Mouse (Mus musculus) cerebellum, adult 2 months (tissue): ENCODE data around the gene Ubxn10. TPM values are rescaled to one million over a fixed set of nuclear protein-coding genes. Genes with fewer than 3 reads are reported as not detected.
A peak's percentile ranks its signal among the peaks of the same experiment; 100 is the strongest.

Experiments
- DNase-seq, 2 experiments: peaks; one replicate each; pipeline ENCODE4 v3.0.0; 2021
- H3K27ac ChIP-seq: fragments of 200-500 bp; 2 replicates; pipeline ENCODE4 v1.5.1; 2012; ENCODE audit warnings: low read length, control low read depth, inconsistent platforms; ENCODE audit not compliant: insufficient read depth
- H3K27me3 ChIP-seq: fragments of 200-500 bp; 2 replicates; pipeline ENCODE4 v1.6.1; 2012; ENCODE audit warnings: inconsistent platforms, mild to moderate bottlenecking, low read length, moderate library complexity; ENCODE audit not compliant: control insufficient read depth, insufficient read depth
- H3K4me1 ChIP-seq: fragments of 200-500 bp; 2 replicates; pipeline ENCODE4 v1.6.1; 2011; ENCODE audit warnings: low read length; ENCODE audit not compliant: control insufficient read depth, insufficient read depth
- H3K4me3 ChIP-seq: fragments of 200-500 bp; replicated peaks from 2 replicates; pipeline ENCODE3; 2011; ENCODE audit warnings: mild to moderate bottlenecking, low read depth, low read length, control low read depth; ENCODE audit not compliant: insufficient read depth
- CTCF ChIP-seq: fragments of 200-500 bp; IDR thresholded peaks from 2 replicates; pipeline ENCODE4 v1.5.1; 2011; ENCODE audit warnings: low read depth, mild to moderate bottlenecking, control low read depth, low read length, moderate library complexity, borderline replicate concordance; ENCODE audit not compliant: insufficient read depth
- POLR2A ChIP-seq: fragments of 200-500 bp; IDR thresholded peaks from 2 replicates; pipeline ENCODE4 v1.6.1; 2011; ENCODE audit warnings: low read length, control low read depth, borderline replicate concordance; ENCODE audit not compliant: insufficient read depth
- WGBS: fragments of 180-500 bp; shearing (Covaris S2); methylation state at CpG from one replicate; pipeline ENCODE4 v1.1.7; 2018; 5-methylcytosine and 5-hydroxymethylcytosine counted together
- polyA plus RNA-seq: library from polyadenylated mRNA; depleted of rRNA; stranded (reverse); fragments of >200 nt; gene quantifications from 2 replicates; pipeline ENCODE4 v1.2.3, GENCODE M21; 2012; rRNA removed

Gene Ubxn10
- polyA plus RNA-seq, 1 experiment = 1.9 TPM

DNA sequence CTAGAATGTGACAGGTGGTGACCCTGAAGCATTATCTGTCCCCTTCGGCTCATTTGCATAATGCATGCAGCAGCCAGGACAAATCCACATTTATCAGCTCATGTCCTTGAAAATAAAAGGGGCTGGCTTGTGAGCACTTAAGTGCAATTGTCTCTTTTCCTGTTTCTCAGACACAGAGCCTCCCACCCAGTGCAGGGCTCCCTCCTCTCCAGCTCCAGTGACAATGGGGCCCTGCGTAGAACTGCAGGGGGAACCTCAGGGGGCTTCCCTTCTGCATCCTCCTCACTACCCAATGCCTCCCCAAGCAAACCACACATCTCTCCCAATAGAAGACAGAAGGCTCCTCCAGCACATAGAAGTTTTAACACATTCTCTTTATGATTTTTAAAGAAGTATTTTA is 54.2 kb downstream of the Ubxn10 start:
- H3K27me3 ChIP-seq = no peaks in the 10 kb centered on the region
- no peak for DNase-seq
- 74% methylated on average over 2 of the region's 2 CpGs for WGBS
- no peak overlapping the region for H3K4me3 ChIP-seq
- no peak for TF ChIP-seq CTCF
- TF ChIP-seq POLR2A = no peak
- no peak overlapping the region for H3K27ac ChIP-seq
- no peaks in the 10 kb centered on the region for H3K4me1 ChIP-seq

DNA sequence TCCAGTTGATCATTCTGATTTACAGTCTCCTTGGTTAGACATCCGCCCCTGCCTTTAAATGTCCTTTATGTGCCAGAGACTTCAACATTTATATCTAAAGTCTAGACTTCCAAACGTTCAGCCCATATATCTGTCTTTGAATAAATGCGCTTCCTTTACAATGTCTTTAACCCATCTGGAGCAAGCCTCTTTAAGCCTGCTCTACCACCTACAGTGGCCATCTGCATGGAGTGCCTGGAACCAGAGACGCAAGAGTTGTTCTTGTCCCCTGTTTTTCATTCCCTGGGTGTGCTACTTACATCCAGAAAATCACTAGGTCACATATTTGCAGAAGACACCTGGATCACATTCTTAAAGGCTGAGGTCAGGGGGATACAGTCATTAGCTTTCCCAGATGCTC is 56.8 kb downstream of the Ubxn10 start:
- Histone ChIP-seq H3K27ac (no peak overlapping the region), H3K27me3 (no peaks in the 10 kb centered on the region), H3K4me3 (no peak overlapping the region), H3K4me1 (no peaks in the 10 kb centered on the region)
- WGBS = 76% methylated on average over 4 of the region's 4 CpGs
- TF ChIP-seq CTCF = no peak
- no peak for TF ChIP-seq POLR2A
- DNase-seq = no peak

DNA sequence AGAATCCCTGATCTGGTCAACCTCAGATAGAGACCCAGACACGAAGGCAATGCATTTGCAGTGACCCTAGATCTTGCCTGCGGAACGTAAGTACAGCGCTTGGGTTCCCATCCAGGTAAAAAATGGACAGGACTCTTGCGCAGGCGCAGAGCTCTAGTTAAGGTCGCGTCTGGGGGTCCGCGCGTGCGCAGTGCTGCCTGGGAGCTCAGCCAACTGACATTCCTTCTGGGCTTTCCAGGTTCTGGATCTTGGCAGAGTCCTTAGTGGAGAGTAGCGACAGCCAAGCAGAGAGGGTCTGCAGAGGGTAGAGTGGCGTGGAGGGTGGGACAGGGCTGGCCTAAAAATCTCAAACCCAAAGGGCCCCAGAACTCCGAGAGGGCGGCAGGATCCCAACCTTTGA is 59.4 kb downstream of the Ubxn10 start:
- no peaks in the 10 kb centered on the region for H3K4me1 ChIP-seq
- WGBS = 6% methylated on average over 16 of the region's 16 CpGs
- no peak for TF ChIP-seq CTCF
- no peak for TF ChIP-seq POLR2A
- peak; percentile 80 for DNase-seq
- no peak overlapping the region for H3K27ac ChIP-seq
- no peaks in the 10 kb centered on the region for H3K27me3 ChIP-seq
- peak overlapping the region; percentile 43 for H3K4me3 ChIP-seq

DNA sequence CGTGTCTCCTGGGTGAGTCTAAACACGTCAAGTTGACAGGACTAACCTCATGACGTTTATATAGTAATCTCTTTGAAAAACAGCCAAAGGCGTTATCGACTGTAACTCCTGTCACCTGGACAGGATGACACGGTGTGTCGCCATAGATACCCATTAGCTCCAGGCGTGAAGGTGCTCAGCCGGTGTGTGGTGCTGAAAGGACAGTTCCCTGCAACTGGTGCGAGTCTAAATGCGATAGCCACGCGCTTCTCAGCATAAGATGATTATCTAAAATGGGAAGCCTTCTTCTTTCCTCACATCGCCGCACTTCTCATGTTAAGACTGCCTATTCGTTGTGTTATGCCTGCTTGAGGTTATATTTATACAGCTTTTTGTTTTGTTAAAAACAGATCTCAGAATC is 60.5 kb downstream of the Ubxn10 start:
- WGBS = 23% methylated on average over 16 of the region's 16 CpGs
- no peak for TF ChIP-seq POLR2A
- TF ChIP-seq CTCF = no peak
- no peak for DNase-seq
- no peaks in the 10 kb centered on the region for H3K27me3 ChIP-seq
- H3K4me1 ChIP-seq = no peaks in the 10 kb centered on the region
- no peak overlapping the region for H3K27ac ChIP-seq
- H3K4me3 ChIP-seq = no peak overlapping the region

DNA sequence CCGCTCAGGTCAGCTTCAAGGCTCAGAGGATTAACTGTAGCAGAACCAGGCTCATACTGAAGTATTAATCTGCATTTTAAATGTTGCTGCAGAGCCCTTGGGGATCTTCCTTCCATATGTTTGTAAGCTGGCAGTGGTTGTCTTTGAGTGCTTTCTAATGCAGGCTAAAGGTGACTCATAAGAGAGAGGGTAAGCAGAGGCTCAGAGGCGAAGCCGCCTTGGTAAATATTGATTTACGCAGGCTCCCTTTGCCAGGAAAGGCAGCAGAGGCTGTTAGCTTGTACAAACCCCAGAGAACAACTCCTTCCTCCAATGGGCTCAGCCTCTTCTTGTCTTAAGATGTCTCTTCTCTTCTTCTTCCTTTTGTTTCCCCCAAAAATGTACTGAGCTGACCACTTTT is 64.8 kb downstream of the Ubxn10 start:
- no peak overlapping the region for H3K4me3 ChIP-seq
- no peak for TF ChIP-seq POLR2A
- no peak for TF ChIP-seq CTCF
- no peaks in the 10 kb centered on the region for H3K4me1 ChIP-seq
- no peaks in the 10 kb centered on the region; the same call in 1 of the 2 replicates for H3K27me3 ChIP-seq
- 80% methylated on average over 4 of the region's 4 CpGs for WGBS
- no peak for DNase-seq
- H3K27ac ChIP-seq = no peak overlapping the region

DNA sequence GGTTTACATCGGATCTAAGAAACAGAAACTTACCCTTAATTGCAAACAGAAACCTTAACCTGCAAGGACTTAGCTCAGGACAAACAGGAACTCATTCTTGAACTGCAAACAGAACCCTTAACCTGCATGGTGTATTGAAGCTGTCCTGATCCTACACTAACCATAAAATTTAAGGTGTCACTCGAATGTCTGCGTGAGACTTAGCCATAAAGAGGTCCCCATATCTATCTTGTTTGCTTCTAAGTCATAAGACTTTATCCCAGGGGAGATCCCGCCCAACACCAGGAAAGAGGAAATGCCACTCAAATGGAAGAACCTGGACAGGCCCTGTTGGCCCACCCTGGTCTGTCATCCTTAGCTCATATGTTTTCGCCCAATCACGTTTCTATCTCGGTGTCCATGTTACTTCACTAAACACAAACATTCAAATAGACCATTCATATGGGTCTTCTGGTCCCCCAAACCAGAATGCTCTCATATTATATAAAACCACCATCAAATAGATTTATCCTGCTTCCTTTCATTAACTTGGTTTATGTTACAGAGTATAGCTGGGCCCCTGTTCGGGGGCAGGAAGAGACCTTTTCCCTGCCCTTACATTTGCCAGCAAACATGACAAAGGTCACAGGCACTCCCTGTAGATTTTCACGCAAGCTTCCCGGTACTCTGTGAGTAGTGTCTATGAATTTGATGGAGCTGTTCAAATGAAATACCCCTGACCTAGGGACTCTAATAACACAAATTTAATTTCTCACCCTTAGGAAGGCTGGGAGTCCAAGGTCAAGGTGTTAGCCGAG is 66.7 kb downstream of the Ubxn10 start:
- Histone ChIP-seq H3K4me3 (no peak overlapping the region), H3K4me1 (no peaks in the 10 kb centered on the region; the same call in 1 of the 2 replicates), H3K27ac (no peak overlapping the region), H3K27me3 (no peaks in the 10 kb centered on the region; the same call in 1 of the 2 replicates)
- 88% methylated on average over 11 of the region's 11 CpGs for WGBS
- TF ChIP-seq CTCF (no peak), POLR2A (no peak)
- no peak for DNase-seq

DNA sequence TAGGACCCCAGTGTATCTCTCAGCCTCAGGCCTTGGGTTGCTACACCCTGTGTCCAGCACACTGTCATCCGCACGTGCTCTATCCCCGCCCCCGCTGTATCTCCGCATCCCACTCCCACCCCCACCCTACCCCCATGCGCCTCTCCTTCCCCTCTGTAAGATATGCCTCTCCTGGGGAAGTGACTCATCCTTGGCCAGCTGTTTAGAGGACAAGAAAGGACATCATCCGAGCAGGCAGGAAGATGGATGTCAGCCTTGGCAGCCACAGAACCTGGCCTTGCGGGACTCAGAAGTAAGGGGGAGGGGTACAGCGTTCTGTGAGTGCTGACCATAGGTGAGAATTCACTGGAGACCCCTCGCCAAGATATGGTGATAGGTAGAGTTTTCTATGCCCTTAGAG is 70.4 kb downstream of the Ubxn10 start:
- H3K4me1 ChIP-seq = no peaks in the 10 kb centered on the region; the same call in 1 of the 2 replicates
- no peak overlapping the region for H3K4me3 ChIP-seq
- H3K27me3 ChIP-seq = no peaks in the 10 kb centered on the region; the same call in 1 of the 2 replicates
- no peak for DNase-seq
- TF ChIP-seq CTCF (no peak), POLR2A (no peak)
- 74% methylated on average over 10 of the region's 10 CpGs for WGBS
- H3K27ac ChIP-seq = no peak overlapping the region

DNA sequence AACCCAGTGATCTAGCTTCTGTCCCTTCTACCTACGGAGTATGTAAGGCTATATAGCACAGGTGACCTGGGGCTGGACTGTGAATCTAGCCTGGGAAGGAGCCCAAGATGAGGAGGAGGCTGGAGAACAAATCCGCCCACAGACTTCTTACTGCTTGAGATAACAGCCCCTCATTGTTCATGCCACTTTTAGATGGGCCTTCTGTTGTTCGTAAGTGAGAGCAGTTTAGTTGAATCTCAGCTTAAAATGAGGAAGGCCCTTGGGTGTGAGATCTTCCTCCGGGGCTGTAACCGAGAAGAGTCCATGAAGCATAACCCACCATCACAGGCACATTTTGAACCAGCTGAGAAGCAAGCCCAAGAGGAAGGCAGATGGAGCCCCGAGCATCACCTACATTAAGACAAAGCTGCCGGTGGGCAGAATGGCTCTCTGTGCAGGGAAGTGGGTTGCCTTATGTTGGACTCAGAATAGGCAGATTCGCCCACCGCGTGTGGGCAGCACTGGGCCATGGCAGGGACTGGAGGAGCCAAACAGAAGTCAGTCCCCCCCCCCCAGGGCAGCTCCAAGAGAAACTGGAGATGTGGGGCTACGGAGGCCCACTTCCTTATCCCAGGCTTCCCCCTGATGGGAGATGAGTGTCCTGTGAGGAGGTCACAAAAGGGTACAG is 76.9 kb downstream of the Ubxn10 start:
- 78% methylated on average over 11 of the region's 11 CpGs for WGBS
- TF ChIP-seq POLR2A (no peak), CTCF (no peak)
- no peak overlapping the region for H3K4me3 ChIP-seq
- no peak overlapping the region for H3K27ac ChIP-seq
- no peaks in the 10 kb centered on the region for H3K27me3 ChIP-seq
- no peaks in the 10 kb centered on the region for H3K4me1 ChIP-seq
- no peak for DNase-seq

Other genes with a start within 250 kb of the Ubxn10 start
- 1.6 and 2.7 TPM in 2 replicates for gene Vwa5b1, start 101.3 kb downstream of the Ubxn10 start, polyA plus RNA-seq
- 0.22 and 0.33 TPM in 2 replicates for gene Pla2g2c, start 12.4 kb downstream of the Ubxn10 start, polyA plus RNA-seq
- 0.41 and 0.69 TPM in 2 replicates for gene Pla2g2f, start 20.5 kb upstream of the Ubxn10 start, polyA plus RNA-seq
- gene Pla2g2d, start 38.6 kb upstream of the Ubxn10 start, polyA plus RNA-seq = 0.11 and 0.16 TPM in 2 replicates
- gene Pla2g5, start 126.3 kb upstream of the Ubxn10 start, polyA plus RNA-seq = 2.0 and 4.7 TPM in 2 replicates
- not detected in 2 replicates for gene Gm13030, start 136.8 kb upstream of the Ubxn10 start, polyA plus RNA-seq
- gene Pla2g2e, start 140.8 kb upstream of the Ubxn10 start, polyA plus RNA-seq = not detected in 2 replicates
- gene Otud3, start 176.8 kb upstream of the Ubxn10 start, polyA plus RNA-seq = 8.3 and 9.0 TPM in 2 replicates
- gene Rnf186, start 229.9 kb upstream of the Ubxn10 start, polyA plus RNA-seq = not detected in 2 replicates
- gene Tmco4, start 235.7 kb upstream of the Ubxn10 start, polyA plus RNA-seq = 2.4 and 2.5 TPM in 2 replicates